Mouse (Mus musculus): ENCODE results near the gene H60b. TPM values are rescaled to one million over a fixed set of nuclear protein-coding genes. Genes with fewer than 3 reads are reported as not detected.
"Not testable (repeated sequence)": the region's sequence is repeated elsewhere in the genome, so short reads cannot be mapped to it uniquely, and the experiment has no call there.

H60b gene
- 0.16 and 0.25 TPM in 2 replicates for polyA plus RNA-seq (2012; rRNA removed)

DNA sequence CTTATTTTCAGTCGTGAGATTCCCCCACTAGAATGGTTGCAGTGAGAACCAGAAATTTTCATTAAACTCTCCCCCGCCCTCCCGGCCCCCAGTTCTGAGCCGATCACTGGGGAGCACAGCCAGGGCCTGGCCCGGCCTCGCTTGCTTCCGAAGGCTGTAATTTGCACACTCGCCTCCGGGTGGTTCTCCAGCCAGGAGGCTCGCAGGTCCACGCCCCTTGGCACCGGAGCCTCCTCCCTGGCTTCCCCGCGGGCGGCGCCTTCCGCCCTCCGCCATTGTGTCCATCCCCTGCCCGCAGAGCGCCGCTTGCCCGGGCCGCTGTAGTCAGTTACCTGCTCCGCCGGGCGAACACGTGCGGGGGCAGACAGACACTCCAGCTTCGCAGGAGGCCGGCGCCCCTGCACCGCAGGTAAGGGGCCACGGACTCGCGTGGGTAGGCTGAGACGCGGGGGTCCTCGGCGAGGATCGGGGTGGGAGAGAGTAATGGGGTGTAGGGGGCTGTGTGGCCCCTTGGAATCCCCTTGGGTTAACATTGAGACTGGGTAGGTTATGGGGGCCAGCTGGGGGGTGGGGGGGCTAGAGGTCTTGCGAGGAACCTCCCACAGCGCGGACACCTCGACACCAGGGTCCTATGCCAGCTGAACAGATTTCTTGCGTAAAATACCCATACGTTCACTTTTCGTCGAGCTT is at the start of gene H60b, which contains the start of gene Raet1e:
H60b (plus strand) TSS at position 277 of the 690 bp plus-strand sequence.
Raet1e (plus strand) TSS at position 260 of the 690 bp plus-strand sequence.
- H3K27ac ChIP-seq (ENCODE audit: insufficient read depth, low read depth, low read length); H3K27me3 ChIP-seq (replicated peaks; ENCODE audit: control insufficient read depth, insufficient read depth, low read length); H3K4me1 ChIP-seq (ENCODE audit: control insufficient read depth, insufficient read depth, low read length); H3K36me3 ChIP-seq (ENCODE audit: control insufficient read depth, insufficient read depth, low read length): not testable (repeated sequence)
- H3K4me3 ChIP-seq (ENCODE audit: insufficient read depth, low read depth, low read length), result peak within 1 kb of the TSS; percentile 1; the same call in 1 of the 2 replicates
- peak; percentile 28; the same call in 1 of the 2 replicates for TF ChIP-seq CTCF (conservative IDR thresholded peaks at IDR 0.05; ENCODE audit: insufficient read depth, insufficient read length, low read depth, low read length)
- DNase-seq, result peak; percentile 80
- WGBS, result under 1% methylated on average over 48 of the region's 48 CpGs

GRCm38 (mm10) chr10:22140665-22141280 is 17.6 kb upstream of the H60b start:
- Histone ChIP-seq H3K27me3 (replicated peaks; ENCODE audit: control insufficient read depth, insufficient read depth, low read length) (no peaks in the 10 kb centered on the region), H3K36me3 (ENCODE audit: control insufficient read depth, insufficient read depth, low read length) (no peaks in the 10 kb centered on the region), H3K27ac (ENCODE audit: insufficient read depth, low read depth, low read length) (no peak overlapping the region), H3K4me3 (ENCODE audit: insufficient read depth, low read depth, low read length) (peak overlapping the region; percentile 42), H3K4me1 (ENCODE audit: control insufficient read depth, insufficient read depth, low read length) (no peaks in the 10 kb centered on the region)
- peak; percentile 85 for DNase-seq
- no peak for TF ChIP-seq POLR2A (IDR thresholded peaks at IDR 0.05; ENCODE audit: low read depth, low read length)
- TF ChIP-seq CTCF (conservative IDR thresholded peaks at IDR 0.05; ENCODE audit: insufficient read depth, insufficient read length, low read depth, low read length), result peak; percentile 65
- 4% methylated on average over 19 of the region's 19 CpGs for WGBS

- DNase-seq, result peak; percentile 50
- not testable (repeated sequence) for H3K27ac ChIP-seq (ENCODE audit: insufficient read depth, low read depth, low read length); H3K27me3 ChIP-seq (replicated peaks; ENCODE audit: control insufficient read depth, insufficient read depth, low read length); H3K36me3 ChIP-seq (ENCODE audit: control insufficient read depth, insufficient read depth, low read length); H3K4me1 ChIP-seq (ENCODE audit: control insufficient read depth, insufficient read depth, low read length); H3K4me3 ChIP-seq (ENCODE audit: insufficient read depth, low read depth, low read length)
- 86% methylated on average over 1 of the region's 1 CpGs for WGBS
These were observed 16.2 kb upstream of the H60b start for GRCm38 (mm10) chr10:22142194-22142593.

DNA sequence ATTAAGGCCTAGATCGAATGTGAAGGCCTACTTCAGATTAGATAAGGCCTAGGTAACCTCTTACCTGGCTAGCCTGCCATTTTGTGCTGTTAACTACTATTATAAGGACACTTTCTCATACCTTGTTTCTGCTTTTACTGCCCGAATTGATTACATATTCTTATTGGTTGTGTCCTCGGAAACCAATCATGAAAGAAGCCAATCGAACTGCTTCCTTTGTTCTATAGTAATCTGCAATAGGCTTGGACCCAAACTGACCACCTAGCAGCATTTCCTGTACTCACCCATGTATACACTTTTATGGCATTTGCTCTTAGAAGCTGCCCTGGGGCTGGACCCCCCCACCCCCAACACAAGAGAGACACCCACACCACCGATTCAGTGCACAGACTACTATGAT is 15.5 kb upstream of the H60b start:
- Histone ChIP-seq H3K36me3 (ENCODE audit: control insufficient read depth, insufficient read depth, low read length) (no peaks in the 10 kb centered on the region), H3K27ac (ENCODE audit: insufficient read depth, low read depth, low read length) (no peak overlapping the region), H3K27me3 (replicated peaks; ENCODE audit: control insufficient read depth, insufficient read depth, low read length) (no peaks in the 10 kb centered on the region), H3K4me1 (ENCODE audit: control insufficient read depth, insufficient read depth, low read length) (no peaks in the 10 kb centered on the region), H3K4me3 (ENCODE audit: insufficient read depth, low read depth, low read length) (no peak overlapping the region)
- WGBS, result 74% methylated on average over 5 of the region's 5 CpGs
- TF ChIP-seq POLR2A (IDR thresholded peaks at IDR 0.05; ENCODE audit: low read depth, low read length), result no peak
- no peak for DNase-seq

DNA sequence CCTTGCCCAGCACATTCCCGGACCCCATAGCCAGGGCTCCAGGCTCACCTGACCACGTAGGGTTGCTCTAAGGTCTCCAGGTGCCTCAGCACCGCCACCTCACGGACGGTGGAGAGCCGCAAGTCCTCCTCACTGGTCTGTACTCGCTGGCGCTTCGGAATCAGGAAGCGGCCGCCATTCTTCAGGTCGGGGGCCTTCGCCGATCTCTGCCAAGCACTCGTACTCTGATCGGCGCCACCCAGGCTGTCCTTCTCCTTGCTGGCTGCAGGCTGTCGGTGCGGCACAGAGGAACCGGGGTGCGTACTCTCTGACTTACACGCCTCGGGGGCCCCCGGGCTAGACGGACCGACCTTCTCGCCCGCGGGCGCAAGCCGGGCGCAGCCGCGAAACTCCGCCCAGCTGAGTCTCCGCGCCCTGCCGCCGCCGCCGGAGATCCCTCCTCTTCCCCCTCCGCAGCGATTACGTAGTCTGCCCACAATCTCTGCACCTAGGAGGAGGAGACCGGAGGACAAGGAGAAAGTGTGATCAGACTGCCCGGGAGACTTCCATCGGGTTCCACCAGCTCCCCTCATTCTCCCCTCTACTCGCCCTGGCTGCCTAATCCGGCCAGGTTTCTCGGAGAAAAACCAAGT is 9.8 kb upstream of the H60b start:
- peak; percentile 90 for DNase-seq
- Histone ChIP-seq H3K27ac (ENCODE audit: insufficient read depth, low read depth, low read length) (peak overlapping the region; percentile 66), H3K27me3 (replicated peaks; ENCODE audit: control insufficient read depth, insufficient read depth, low read length) (peaks cover 1% of the 10 kb centered on the region; the same call in 1 of the 2 replicates), H3K36me3 (ENCODE audit: control insufficient read depth, insufficient read depth, low read length) (no peaks in the 10 kb centered on the region), H3K4me1 (ENCODE audit: control insufficient read depth, insufficient read depth, low read length) (no peaks in the 10 kb centered on the region), H3K4me3 (ENCODE audit: insufficient read depth, low read depth, low read length) (peak overlapping the region; percentile 89)
- TF ChIP-seq POLR2A (IDR thresholded peaks at IDR 0.05; ENCODE audit: low read depth, low read length), result no peak
- TF ChIP-seq CTCF (conservative IDR thresholded peaks at IDR 0.05; ENCODE audit: insufficient read depth, insufficient read length, low read depth, low read length), result peak; percentile 57
- under 1% methylated on average over 50 of the region's 50 CpGs for WGBS

- DNase-seq, result peak; percentile 43
- Histone ChIP-seq H3K4me3 (ENCODE audit: insufficient read depth, low read depth, low read length) (peak within 1 kb of the TSS; percentile 89), H3K36me3 (ENCODE audit: control insufficient read depth, insufficient read depth, low read length) (no peaks in the 10 kb centered on the region), H3K4me1 (ENCODE audit: control insufficient read depth, insufficient read depth, low read length) (no peaks in the 10 kb centered on the region), H3K27ac (ENCODE audit: insufficient read depth, low read depth, low read length) (peak within 1 kb of the TSS; percentile 66), H3K27me3 (replicated peaks; ENCODE audit: control insufficient read depth, insufficient read depth, low read length) (peaks cover 3% of the 10 kb centered on the region; the same call in 1 of the 2 replicates)
- under 1% methylated on average over 37 of the region's 37 CpGs for WGBS
- no peak for TF ChIP-seq POLR2A (IDR thresholded peaks at IDR 0.05; ENCODE audit: low read depth, low read length)
- TF ChIP-seq CTCF (conservative IDR thresholded peaks at IDR 0.05; ENCODE audit: insufficient read depth, insufficient read length, low read depth, low read length), result no peak
These were observed 9.2 kb upstream of the H60b start, which contains the start of gene E030030I06Rik for GRCm38 (mm10) chr10:22149073-22149690. E030030I06Rik (minus strand) TSS chr10:22149270.
